Mouse (Mus musculus): ENCODE measurements around the gene Klhdc2. TPM values are rescaled to one million over a fixed set of nuclear protein-coding genes. Genes with fewer than 3 reads are reported as not detected.

Gene Klhdc2
- total and polyA plus RNA-seq, 2 experiments from 2014 or later = 264 to 340 TPM

- no peak for TF ChIP-seq CTCF (IDR thresholded peaks at IDR 0.05; ENCODE audit: low read depth)
- no peak for DNase-seq
Measured at GRCm38 (mm10) chr12:69299831-69300230, 3.4 kb downstream of the Klhdc2 start.

GRCm38 (mm10) chr12:69300391-69300790 lies 3.9 kb downstream of the Klhdc2 start:
- Histone ChIP-seq H3K4me3 (ENCODE audit: low read depth, low read length) (no peak overlapping the region), H3K27ac (ENCODE audit: low read depth, low read length) (no peak overlapping the region), H3K9me3 (ENCODE audit: low read length) (no peaks in the 10 kb centered on the region), H3K4me2 (ENCODE audit: low read depth) (no peak overlapping the region), H3K4me1 (ENCODE audit: insufficient read depth) (no peaks in the 10 kb centered on the region), H3K36me3 (ENCODE audit: insufficient read depth) (peaks cover 39% of the 10 kb centered on the region), H3K27me3 (ENCODE audit: insufficient read depth, low read length) (no peaks in the 10 kb centered on the region), H3K9ac (no peak overlapping the region)
- TF ChIP-seq CTCF (IDR thresholded peaks at IDR 0.05; ENCODE audit: low read depth) = no peak
- DNase-seq (no peak), ATAC-seq (no peak)
- WGBS = 87% methylated on average over 2 of the region's 2 CpGs

More at GRCm38 (mm10) chr12:69299831-69300230, 3.4 kb downstream of the Klhdc2 start:
- ATAC-seq = no peak
- H3K27me3 ChIP-seq (ENCODE audit: insufficient read depth, low read length) = no peaks in the 10 kb centered on the region
- no peak overlapping the region for H3K4me2 ChIP-seq (ENCODE audit: low read depth)
- no peak overlapping the region for H3K4me3 ChIP-seq (ENCODE audit: low read depth, low read length)
- H3K4me1 ChIP-seq (ENCODE audit: insufficient read depth) = no peaks in the 10 kb centered on the region
- 94% methylated on average over 3 of the region's 3 CpGs for WGBS
- H3K9ac ChIP-seq = no peak overlapping the region
- H3K27ac ChIP-seq (ENCODE audit: low read depth, low read length) = no peak overlapping the region
- no peaks in the 10 kb centered on the region for H3K9me3 ChIP-seq (ENCODE audit: low read length)
- H3K36me3 ChIP-seq (ENCODE audit: insufficient read depth) = peaks cover 33% of the 10 kb centered on the region

- TF ChIP-seq CTCF (IDR thresholded peaks at IDR 0.05; ENCODE audit: low read depth) = no peak
- WGBS = 95% methylated on average over 12 of the region's 12 CpGs
- H3K4me2 ChIP-seq (ENCODE audit: low read depth) = no peak overlapping the region
- no peaks in the 10 kb centered on the region for H3K27me3 ChIP-seq (ENCODE audit: insufficient read depth, low read length)
- DNase-seq (no peak), ATAC-seq (no peak)
- no peaks in the 10 kb centered on the region for H3K9me3 ChIP-seq (ENCODE audit: low read length)
- no peak overlapping the region for H3K4me3 ChIP-seq (ENCODE audit: low read depth, low read length)
- no peak overlapping the region for H3K27ac ChIP-seq (ENCODE audit: low read depth, low read length)
- H3K9ac ChIP-seq = no peak overlapping the region
- peaks cover 54% of the 10 kb centered on the region for H3K36me3 ChIP-seq (ENCODE audit: insufficient read depth)
- no peaks in the 10 kb centered on the region for H3K4me1 ChIP-seq (ENCODE audit: insufficient read depth)
Measured at GRCm38 (mm10) chr12:69302171-69302570, 5.7 kb downstream of the Klhdc2 start.

GRCm38 (mm10) chr12:69304051-69304450 lies 7.6 kb downstream of the Klhdc2 start:
- no peak overlapping the region for H3K4me2 ChIP-seq (ENCODE audit: low read depth)
- no peak overlapping the region for H3K9ac ChIP-seq
- TF ChIP-seq CTCF (IDR thresholded peaks at IDR 0.05; ENCODE audit: low read depth) = no peak
- ATAC-seq = no peak
- H3K4me3 ChIP-seq (ENCODE audit: low read depth, low read length) = no peak overlapping the region
- H3K4me1 ChIP-seq (ENCODE audit: insufficient read depth) = no peaks in the 10 kb centered on the region
- 94% methylated on average over 2 of the region's 2 CpGs for WGBS
- H3K27ac ChIP-seq (ENCODE audit: low read depth, low read length) = no peak overlapping the region
- no peaks in the 10 kb centered on the region for H3K9me3 ChIP-seq (ENCODE audit: low read length)
- no peaks in the 10 kb centered on the region for H3K27me3 ChIP-seq (ENCODE audit: insufficient read depth, low read length)
- H3K36me3 ChIP-seq (ENCODE audit: insufficient read depth) = peaks cover 73% of the 10 kb centered on the region
- DNase-seq = no peak

- no peak for ATAC-seq
- WGBS = 94% methylated on average over 7 of the region's 7 CpGs
Measured at GRCm38 (mm10) chr12:69306333-69306732, 9.9 kb downstream of the Klhdc2 start.

GRCm38 (mm10) chr12:69309659-69310058 lies 13.2 kb downstream of the Klhdc2 start:
- Histone ChIP-seq H3K27me3 (ENCODE audit: insufficient read depth, low read length) (no peaks in the 10 kb centered on the region), H3K4me1 (ENCODE audit: insufficient read depth) (no peaks in the 10 kb centered on the region), H3K36me3 (ENCODE audit: insufficient read depth) (peaks cover 74% of the 10 kb centered on the region), H3K4me3 (ENCODE audit: low read depth, low read length) (no peak overlapping the region), H3K9ac (no peak overlapping the region), H3K9me3 (ENCODE audit: low read length) (no peaks in the 10 kb centered on the region), H3K27ac (ENCODE audit: low read depth, low read length) (no peak overlapping the region), H3K4me2 (ENCODE audit: low read depth) (no peak overlapping the region)
- ATAC-seq = no peak
- 97% methylated on average over 4 of the region's 4 CpGs for WGBS
- TF ChIP-seq CTCF (IDR thresholded peaks at IDR 0.05; ENCODE audit: low read depth) = no peak
- DNase-seq = no peak

More at GRCm38 (mm10) chr12:69306333-69306732, 9.9 kb downstream of the Klhdc2 start:
- no peaks in the 10 kb centered on the region for H3K27me3 ChIP-seq (ENCODE audit: insufficient read depth, low read length)
- H3K4me2 ChIP-seq (ENCODE audit: low read depth) = no peak overlapping the region
- TF ChIP-seq CTCF (IDR thresholded peaks at IDR 0.05; ENCODE audit: low read depth) = no peak
- H3K27ac ChIP-seq (ENCODE audit: low read depth, low read length) = no peak overlapping the region
- no peak overlapping the region for H3K4me3 ChIP-seq (ENCODE audit: low read depth, low read length)
- no peak for DNase-seq
- H3K9ac ChIP-seq = no peak overlapping the region
- no peaks in the 10 kb centered on the region for H3K9me3 ChIP-seq (ENCODE audit: low read length)
- H3K36me3 ChIP-seq (ENCODE audit: insufficient read depth) = peaks cover 90% of the 10 kb centered on the region
- no peaks in the 10 kb centered on the region for H3K4me1 ChIP-seq (ENCODE audit: insufficient read depth)

DNA sequence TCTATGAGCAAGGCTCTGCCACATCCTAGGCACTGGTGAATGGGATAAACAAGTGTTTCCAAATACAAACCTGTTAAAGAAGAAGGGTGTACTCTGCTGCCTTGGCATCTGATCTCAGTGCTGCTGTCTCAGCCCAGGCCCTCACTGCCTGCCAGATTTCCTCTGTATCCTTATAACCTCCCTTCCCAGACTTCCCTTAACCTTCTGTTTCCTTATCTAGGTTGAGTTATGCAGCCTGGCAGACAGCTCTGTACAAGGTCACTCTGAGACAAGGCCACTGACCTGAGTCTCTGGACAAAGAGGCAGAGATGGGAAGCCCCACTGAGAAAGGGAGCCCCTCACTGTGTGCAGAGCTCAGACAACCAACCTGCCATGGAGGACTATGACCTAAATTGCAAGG lies 21.9 kb downstream of the Klhdc2 start:
- Histone ChIP-seq H3K9ac (no peak overlapping the region), H3K36me3 (ENCODE audit: insufficient read depth) (peaks cover 48% of the 10 kb centered on the region)

More for the DNA sequence above, 21.9 kb downstream of the Klhdc2 start:
- H3K27ac ChIP-seq (ENCODE audit: low read depth, low read length) = no peak overlapping the region
- no peaks in the 10 kb centered on the region for H3K9me3 ChIP-seq (ENCODE audit: low read length)
- no peak overlapping the region for H3K4me3 ChIP-seq (ENCODE audit: low read depth, low read length)
- ATAC-seq = no peak
- H3K4me1 ChIP-seq (ENCODE audit: insufficient read depth) = no peaks in the 10 kb centered on the region
- no peak overlapping the region for H3K4me2 ChIP-seq (ENCODE audit: low read depth)
- no peak for TF ChIP-seq CTCF (IDR thresholded peaks at IDR 0.05; ENCODE audit: low read depth)
- no peak for DNase-seq
- no peaks in the 10 kb centered on the region for H3K27me3 ChIP-seq (ENCODE audit: insufficient read depth, low read length)

Data from forebrain, postnatal 0 days (tissue).